Mouse (Mus musculus) embryo, embryonic 9.5 days (tissue): Measurements from ENCODE around the gene Olfr1461.

ENCODE experiments used
- DNase-seq: peaks from one replicate; pipeline ENCODE4 v3.0.0-alpha.2; 2017; ENCODE audit errors: extremely low spot score

Olfr1461 gene

GRCm38 (mm10) chr19:13162700-13163099, at the start of gene Olfr1461:
TSS of gene Olfr1461 (plus strand) at chr19:13163000.
- no peak for DNase-seq

- no peak for DNase-seq
Observed at GRCm38 (mm10) chr19:13149449-13149848, 13.4 kb upstream of the Olfr1461 start, which contains the start of gene Olfr1459. TSS of gene Olfr1459 (minus strand) at chr19:13149549.

- no peak for DNase-seq
Observed at GRCm38 (mm10) chr19:13185434-13185833, 22.6 kb downstream of the Olfr1461 start, which contains the start of gene Olfr1462. TSS of gene Olfr1462 (plus strand) at chr19:13185734.
